Mouse (Mus musculus): ENCODE data around the gene Pde7b. TPM values are rescaled to one million over a fixed set of nuclear protein-coding genes. Genes with fewer than 3 reads are reported as not detected.

The Pde7b gene
- total and polyA plus RNA-seq, 3 experiments, result 0.22 TPM; not detected in 2

DNA sequence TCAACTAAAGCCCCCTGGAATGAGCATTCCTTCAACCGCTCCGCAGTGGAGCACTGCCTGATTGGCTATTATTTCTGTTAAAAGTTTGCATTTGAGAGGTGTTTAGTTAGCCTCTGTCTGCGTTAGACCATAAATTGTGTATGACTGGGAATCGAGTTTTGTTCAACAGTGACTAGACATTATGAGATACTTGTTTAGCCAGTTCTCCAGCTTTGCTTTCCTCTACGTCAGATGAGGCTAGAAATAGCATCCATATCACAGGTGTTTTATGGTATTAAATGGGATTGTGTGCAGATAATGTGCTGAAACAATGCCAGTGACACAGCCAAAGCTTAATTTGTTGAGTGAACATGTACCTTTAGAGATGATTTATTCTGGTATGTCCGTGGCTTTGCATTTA is 70.3 kb downstream of the Pde7b start:
- TF ChIP-seq POLR2AphosphoS5 (IDR thresholded peaks at IDR 0.05; ENCODE audit: insufficient replicate concordance, low read depth, low read length) (no peak), GATA1 (IDR thresholded peaks at IDR 0.05; ENCODE audit: borderline replicate concordance, low read length) (no peak), CTCF (IDR thresholded peaks at IDR 0.05; ENCODE audit: low read depth, low read length) (no peak), TAL1 (conservative IDR thresholded peaks at IDR 0.05; ENCODE audit: low read depth, low read length) (no peak), GATA2 (IDR thresholded peaks at IDR 0.05; ENCODE audit: borderline replicate concordance, low read depth, low read length) (no peak)
- no peaks in the 10 kb centered on the region for H3K9me3 ChIP-seq (replicated peaks)
- H3K27me3 ChIP-seq (ENCODE audit: insufficient read depth, low read length), result no peaks in the 10 kb centered on the region
- H3K4me1 ChIP-seq (ENCODE audit: insufficient read depth, low read depth, low read length), result no peaks in the 10 kb centered on the region
- DNase-seq (ENCODE audit: low spot score) (no peak), ATAC-seq (ENCODE audit: extremely low read depth, insufficient number of reproducible peaks, low FRiP score, poor library complexity, severe bottlenecking) (no peak)
- H3K36me3 ChIP-seq (replicated peaks), result no peaks in the 10 kb centered on the region
- no peak overlapping the region for H3K4me3 ChIP-seq (ENCODE audit: low read depth, low read length)

DNA sequence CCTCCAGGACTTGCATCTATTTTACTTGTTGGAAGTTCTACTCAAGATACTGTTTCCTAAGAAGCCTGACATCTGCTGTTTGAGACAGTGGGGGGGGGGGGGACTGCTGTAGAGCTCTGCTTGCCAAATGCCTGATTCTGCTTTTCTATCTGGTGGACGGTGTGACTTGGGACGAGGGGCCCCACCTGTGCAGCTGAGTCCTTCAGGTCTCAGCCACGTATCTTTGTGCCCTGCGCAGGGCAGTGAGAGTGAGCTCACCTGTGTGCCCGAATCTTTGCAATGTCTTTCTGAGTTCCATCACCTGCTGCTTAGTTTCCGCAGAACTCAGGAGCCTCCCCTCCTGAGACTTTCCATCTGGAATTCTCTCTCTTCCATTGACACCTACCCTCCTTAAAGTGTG is 70.7 kb downstream of the Pde7b start:
- H3K9me3 ChIP-seq (replicated peaks), result no peaks in the 10 kb centered on the region
- no peaks in the 10 kb centered on the region for H3K36me3 ChIP-seq (replicated peaks)
- ATAC-seq (ENCODE audit: extremely low read depth, insufficient number of reproducible peaks, low FRiP score, poor library complexity, severe bottlenecking) (no peak), DNase-seq (ENCODE audit: low spot score) (no peak)
- H3K27me3 ChIP-seq (ENCODE audit: insufficient read depth, low read length), result no peaks in the 10 kb centered on the region
- no peaks in the 10 kb centered on the region for H3K4me1 ChIP-seq (ENCODE audit: insufficient read depth, low read depth, low read length)
- no peak overlapping the region for H3K4me3 ChIP-seq (ENCODE audit: low read depth, low read length)
- TF ChIP-seq GATA2 (IDR thresholded peaks at IDR 0.05; ENCODE audit: borderline replicate concordance, low read depth, low read length) (no peak), GATA1 (IDR thresholded peaks at IDR 0.05; ENCODE audit: borderline replicate concordance, low read length) (no peak)

DNA sequence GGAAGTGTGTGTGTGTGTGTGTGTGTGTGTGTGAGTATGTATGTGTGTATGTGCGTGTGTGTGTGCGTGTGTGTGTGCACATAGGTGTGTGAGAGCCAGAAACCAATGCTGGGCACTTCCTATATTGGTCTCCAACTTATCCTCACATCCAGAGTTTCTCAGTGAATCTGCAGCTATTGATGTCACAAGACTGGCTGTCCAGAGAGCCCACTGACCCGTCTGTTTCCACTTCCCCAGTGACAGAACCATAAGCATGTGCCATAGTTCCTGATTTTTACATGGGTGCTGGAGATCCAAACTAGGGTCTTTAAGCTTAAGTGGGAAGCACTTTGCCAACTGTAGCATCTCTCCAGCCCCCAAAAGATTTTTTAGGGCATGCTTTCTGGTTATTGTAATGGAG is 71.6 kb downstream of the Pde7b start:
- TF ChIP-seq GATA1 (IDR thresholded peaks at IDR 0.05; ENCODE audit: borderline replicate concordance, low read length) (no peak), CTCF (IDR thresholded peaks at IDR 0.05; ENCODE audit: low read depth, low read length) (no peak), POLR2AphosphoS5 (IDR thresholded peaks at IDR 0.05; ENCODE audit: insufficient replicate concordance, low read depth, low read length) (no peak), GATA2 (IDR thresholded peaks at IDR 0.05; ENCODE audit: borderline replicate concordance, low read depth, low read length) (no peak), TAL1 (conservative IDR thresholded peaks at IDR 0.05; ENCODE audit: low read depth, low read length) (no peak)
- Histone ChIP-seq H3K4me1 (ENCODE audit: insufficient read depth, low read depth, low read length) (no peaks in the 10 kb centered on the region), H3K9me3 (replicated peaks) (no peaks in the 10 kb centered on the region), H3K36me3 (replicated peaks) (no peaks in the 10 kb centered on the region), H3K4me3 (ENCODE audit: low read depth, low read length) (no peak overlapping the region), H3K27me3 (ENCODE audit: insufficient read depth, low read length) (no peaks in the 10 kb centered on the region)
- DNase-seq (ENCODE audit: low spot score) (no peak), ATAC-seq (ENCODE audit: extremely low read depth, insufficient number of reproducible peaks, low FRiP score, poor library complexity, severe bottlenecking) (no peak)

DNA sequence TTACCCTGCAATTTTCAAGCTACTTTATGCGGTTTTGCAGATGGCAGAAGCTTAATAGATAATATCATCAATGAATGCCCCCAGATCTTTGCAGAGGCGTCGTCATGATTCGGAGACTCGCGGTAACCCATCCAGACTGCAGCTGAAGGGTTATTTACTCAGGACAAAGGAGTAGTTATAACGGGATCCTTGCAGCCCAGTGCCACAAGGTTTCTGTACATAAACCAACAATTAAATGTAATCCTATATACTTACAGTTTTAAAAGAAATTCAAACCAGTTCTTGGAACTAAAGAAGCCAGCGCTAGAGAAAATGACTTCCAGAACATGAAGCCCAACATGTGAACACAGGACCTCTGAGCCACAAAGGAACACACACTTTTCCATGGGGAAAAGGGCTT is 88.5 kb downstream of the Pde7b start:
- Histone ChIP-seq H3K36me3 (replicated peaks) (no peaks in the 10 kb centered on the region), H3K9me3 (replicated peaks) (no peaks in the 10 kb centered on the region), H3K27me3 (ENCODE audit: insufficient read depth, low read length) (peaks cover 6% of the 10 kb centered on the region; the same call in 1 of the 2 replicates), H3K4me3 (ENCODE audit: low read depth, low read length) (no peak overlapping the region), H3K4me1 (ENCODE audit: insufficient read depth, low read depth, low read length) (no peaks in the 10 kb centered on the region)
- no peak for ATAC-seq (ENCODE audit: extremely low read depth, insufficient number of reproducible peaks, low FRiP score, poor library complexity, severe bottlenecking)
- no peak for TF ChIP-seq CTCF (IDR thresholded peaks at IDR 0.05; ENCODE audit: low read depth, low read length)
- TF ChIP-seq TAL1 (conservative IDR thresholded peaks at IDR 0.05; ENCODE audit: low read depth, low read length), result no peak
- TF ChIP-seq GATA2 (IDR thresholded peaks at IDR 0.05; ENCODE audit: borderline replicate concordance, low read depth, low read length), result no peak
- TF ChIP-seq GATA1 (IDR thresholded peaks at IDR 0.05; ENCODE audit: borderline replicate concordance, low read length), result no peak
- no peak for TF ChIP-seq POLR2AphosphoS5 (IDR thresholded peaks at IDR 0.05; ENCODE audit: insufficient replicate concordance, low read depth, low read length)
- DNase-seq (ENCODE audit: low spot score), result no peak

DNA sequence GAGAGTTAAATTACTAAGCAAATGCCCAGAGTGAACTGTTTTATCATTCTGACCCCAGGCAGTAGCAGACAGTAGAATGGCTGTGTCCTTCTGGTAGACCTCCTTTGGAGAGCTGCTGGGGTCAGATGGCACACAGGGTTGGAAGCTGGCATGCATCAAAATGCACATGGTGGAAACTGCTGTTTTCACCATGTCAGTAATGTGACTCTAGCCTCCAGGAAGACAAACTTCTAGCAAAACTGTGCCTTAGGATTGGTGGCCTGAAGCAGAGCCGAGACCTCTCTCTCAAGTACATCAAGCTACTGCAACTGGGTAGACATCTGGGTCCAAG is 91.8 kb downstream of the Pde7b start:
- H3K9me3 ChIP-seq (replicated peaks), result no peaks in the 10 kb centered on the region
- peaks cover 6% of the 10 kb centered on the region; the same call in 1 of the 2 replicates for H3K27me3 ChIP-seq (ENCODE audit: insufficient read depth, low read length)
- H3K4me3 ChIP-seq (ENCODE audit: low read depth, low read length), result no peak overlapping the region
- no peak for ATAC-seq (ENCODE audit: extremely low read depth, insufficient number of reproducible peaks, low FRiP score, poor library complexity, severe bottlenecking)
- no peaks in the 10 kb centered on the region for H3K36me3 ChIP-seq (replicated peaks)
- no peak for TF ChIP-seq GATA2 (IDR thresholded peaks at IDR 0.05; ENCODE audit: borderline replicate concordance, low read depth, low read length)
- TF ChIP-seq GATA1 (IDR thresholded peaks at IDR 0.05; ENCODE audit: borderline replicate concordance, low read length), result no peak
- TF ChIP-seq TAL1 (conservative IDR thresholded peaks at IDR 0.05; ENCODE audit: low read depth, low read length), result no peak
- TF ChIP-seq POLR2AphosphoS5 (IDR thresholded peaks at IDR 0.05; ENCODE audit: insufficient replicate concordance, low read depth, low read length), result no peak
- no peak for TF ChIP-seq CTCF (IDR thresholded peaks at IDR 0.05; ENCODE audit: low read depth, low read length)
- DNase-seq (ENCODE audit: low spot score), result no peak
- no peaks in the 10 kb centered on the region for H3K4me1 ChIP-seq (ENCODE audit: insufficient read depth, low read depth, low read length)

DNA sequence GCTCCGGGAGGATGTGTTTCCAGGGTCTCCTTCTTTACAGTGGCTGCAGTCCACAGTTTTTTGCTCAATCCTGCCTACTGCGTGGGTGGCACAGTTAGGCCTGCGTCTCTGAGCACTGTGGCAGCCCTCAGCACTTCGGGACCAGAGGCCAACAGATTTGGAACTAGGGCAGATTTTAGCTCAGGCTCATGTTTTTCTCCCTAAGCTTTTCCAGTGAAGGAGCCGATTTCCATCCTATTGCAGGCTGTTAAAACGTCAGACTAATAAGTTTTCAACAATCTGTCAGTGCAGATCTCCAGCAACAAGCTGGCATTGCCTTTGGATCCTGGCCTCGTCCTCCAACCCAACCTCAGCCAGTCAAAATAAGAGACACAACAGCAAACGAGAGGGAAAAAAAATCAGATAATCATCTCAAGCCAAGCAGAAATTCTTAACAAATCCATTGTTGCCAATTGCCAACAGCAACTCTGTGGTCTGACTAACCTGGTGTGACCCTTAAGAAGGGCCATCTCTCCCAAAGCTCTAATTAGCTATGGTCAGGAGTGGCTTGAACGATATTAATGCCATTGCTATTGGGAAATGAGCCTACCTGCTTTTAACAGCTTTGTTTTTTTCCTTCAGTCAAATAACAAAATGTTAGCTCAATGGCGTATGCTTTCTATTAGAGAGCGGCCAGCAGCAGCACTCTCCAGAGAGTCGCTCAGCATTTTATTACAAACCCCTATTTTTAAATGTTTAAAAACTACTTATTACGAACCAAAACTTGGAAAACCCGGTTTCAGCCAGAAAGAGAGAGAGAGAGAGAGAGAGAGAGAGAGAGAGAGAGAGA is 92.4 kb downstream of the Pde7b start:
- no peak for ATAC-seq (ENCODE audit: extremely low read depth, insufficient number of reproducible peaks, low FRiP score, poor library complexity, severe bottlenecking)
- TF ChIP-seq TAL1 (conservative IDR thresholded peaks at IDR 0.05; ENCODE audit: low read depth, low read length), result no peak
- no peak for TF ChIP-seq GATA2 (IDR thresholded peaks at IDR 0.05; ENCODE audit: borderline replicate concordance, low read depth, low read length)
- no peak for TF ChIP-seq GATA1 (IDR thresholded peaks at IDR 0.05; ENCODE audit: borderline replicate concordance, low read length)
- TF ChIP-seq POLR2AphosphoS5 (IDR thresholded peaks at IDR 0.05; ENCODE audit: insufficient replicate concordance, low read depth, low read length), result no peak
- no peak for TF ChIP-seq CTCF (IDR thresholded peaks at IDR 0.05; ENCODE audit: low read depth, low read length)
- Histone ChIP-seq H3K36me3 (replicated peaks) (no peaks in the 10 kb centered on the region), H3K9me3 (replicated peaks) (no peaks in the 10 kb centered on the region), H3K4me3 (ENCODE audit: low read depth, low read length) (no peak overlapping the region), H3K27me3 (ENCODE audit: insufficient read depth, low read length) (peaks cover 6% of the 10 kb centered on the region; the same call in 1 of the 2 replicates), H3K4me1 (ENCODE audit: insufficient read depth, low read depth, low read length) (no peaks in the 10 kb centered on the region)
- no peak for DNase-seq (ENCODE audit: low spot score)
